Mouse (Mus musculus) cerebellum, postnatal 4 days (tissue): ENCODE results near the gene Kif18b.

Experiments
- DNase-seq, 2 experiments: peaks; one replicate each; pipeline ENCODE4 v3.0.0; 2022; ENCODE audit warnings: low spot score in 2 of 2, mixed read lengths in 1 of 2

The Kif18b gene

GRCm38 (mm10) chr11:102880585-102881313, 44.2 kb downstream of the Kif18b start, which contains the start of the genes Eftud2 and Ccdc103:
TSS of gene Eftud2 (minus strand) at chr11:102880985.
TSS of gene Ccdc103 (plus strand) at chr11:102881204.
- DNase-seq = peak; percentile 81 to 89

GRCm38 (mm10) chr11:102879558-102879957, 45.4 kb downstream of the Kif18b start:
- DNase-seq = no peak

GRCm38 (mm10) chr11:102874801-102875334, 50.1 kb downstream of the Kif18b start:
- no peak for DNase-seq

GRCm38 (mm10) chr11:102864272-102864671, 60.7 kb downstream of the Kif18b start:
- peak in 1 of 2 experiments; percentile 66 for DNase-seq

- peak in 1 of 2 experiments; percentile 26 for DNase-seq
Measured at GRCm38 (mm10) chr11:102859933-102860332, 65.0 kb downstream of the Kif18b start.

GRCm38 (mm10) chr11:102858951-102859350, 66.0 kb downstream of the Kif18b start:
- DNase-seq = peak in 1 of 2 experiments; percentile 34

GRCm38 (mm10) chr11:102855941-102856340, 69.0 kb downstream of the Kif18b start:
- DNase-seq = no peak
